Mouse (Mus musculus) cerebellum, adult 2 months (tissue): ENCODE results near the gene Prox1.

Experiments used
- CTCF ChIP-seq: fragments of 200-500 bp; IDR thresholded peaks from 2 replicates; pipeline ENCODE4 v1.5.1; 2011; ENCODE audit warnings: low read depth, mild to moderate bottlenecking, control low read depth, low read length, moderate library complexity, borderline replicate concordance; ENCODE audit not compliant: insufficient read depth
- POLR2A ChIP-seq: fragments of 200-500 bp; IDR thresholded peaks from 2 replicates; pipeline ENCODE4 v1.6.1; 2011; ENCODE audit warnings: low read length, control low read depth, borderline replicate concordance; ENCODE audit not compliant: insufficient read depth

DNA sequence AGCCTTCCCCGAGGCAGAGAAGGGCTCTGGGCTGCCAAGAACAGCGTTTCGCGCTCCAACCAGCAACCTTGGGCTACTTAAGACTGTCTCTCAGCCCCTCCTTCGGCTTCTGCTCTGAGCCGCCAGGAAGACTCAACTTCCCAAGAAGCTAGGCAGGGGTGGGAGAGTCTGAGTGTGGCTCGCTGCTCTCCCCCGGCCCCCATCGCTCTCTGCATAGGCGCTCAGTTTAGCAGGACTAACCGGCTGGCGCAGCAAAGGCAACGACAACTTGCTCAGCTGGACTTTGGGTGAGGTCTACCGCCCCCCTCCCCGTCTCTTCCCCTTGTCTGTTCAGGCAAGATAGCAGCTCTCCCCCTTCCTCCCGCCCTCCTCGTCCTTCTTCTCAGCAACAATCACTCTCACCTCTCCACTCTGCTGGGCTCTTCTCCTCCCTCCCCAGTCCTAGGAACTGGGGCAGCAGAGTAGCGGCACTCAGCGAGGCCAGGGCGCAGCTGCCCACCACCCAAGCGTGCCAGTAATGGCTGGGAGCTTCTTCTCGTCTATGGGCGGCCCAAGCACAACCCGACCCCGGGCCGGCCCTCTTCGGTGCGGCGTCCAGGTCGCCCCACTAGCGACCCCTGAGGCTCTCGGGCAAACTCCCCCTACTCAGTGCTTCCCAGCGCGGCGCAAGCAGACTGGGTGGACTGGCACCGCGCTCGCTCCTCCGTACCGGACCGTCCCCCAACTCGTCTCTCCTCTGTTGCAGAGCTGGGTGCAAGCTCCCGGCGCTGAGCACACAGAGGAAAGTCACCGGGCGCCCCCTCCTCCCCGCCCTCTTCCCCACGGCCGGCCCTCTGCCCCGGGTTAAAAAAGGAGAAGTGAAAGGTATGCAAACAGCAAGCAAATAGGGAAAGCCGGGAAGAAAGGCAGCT, 1.5 kb downstream of the Prox1 start:
- TF ChIP-seq POLR2A (no peak), CTCF (no peak)
